Mouse (Mus musculus) thymus, postnatal 14 days (tissue): ENCODE results near the gene Rab5a.
"Not testable (repeated sequence)": the region's sequence is repeated elsewhere in the genome, so short reads cannot be mapped to it uniquely, and the experiment has no call there.

ENCODE experiments used
- DNase-seq: peaks from one replicate; pipeline ENCODE4 v3.0.0; 2021

Rab5a gene

GRCm38 (mm10) chr17:53478858-53479603, at the start of gene Rab5a:
Gene Rab5a (plus strand): TSS chr17:53479234.
- DNase-seq: peak; percentile 100

DNA sequence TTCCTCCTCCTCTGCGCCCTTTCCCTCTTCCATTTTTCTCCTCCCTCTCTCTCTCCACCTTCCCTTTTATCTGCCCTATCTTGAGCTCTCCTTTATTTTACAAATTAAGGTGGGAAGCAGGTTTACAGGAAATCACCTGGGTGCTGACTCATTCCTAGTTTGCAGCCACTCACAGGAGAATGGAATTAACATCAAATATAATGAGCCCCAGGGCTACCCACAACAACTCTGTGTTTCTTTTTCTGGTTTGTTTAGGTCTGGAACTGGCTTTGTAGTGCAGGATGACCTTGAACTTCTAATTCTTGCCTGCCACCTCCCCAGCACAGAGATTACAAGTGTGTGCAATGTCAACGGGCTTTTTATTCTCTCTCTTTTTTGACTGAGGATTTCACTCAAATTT, 22.9 kb upstream of the Rab5a start:
- no peak for DNase-seq

DNA sequence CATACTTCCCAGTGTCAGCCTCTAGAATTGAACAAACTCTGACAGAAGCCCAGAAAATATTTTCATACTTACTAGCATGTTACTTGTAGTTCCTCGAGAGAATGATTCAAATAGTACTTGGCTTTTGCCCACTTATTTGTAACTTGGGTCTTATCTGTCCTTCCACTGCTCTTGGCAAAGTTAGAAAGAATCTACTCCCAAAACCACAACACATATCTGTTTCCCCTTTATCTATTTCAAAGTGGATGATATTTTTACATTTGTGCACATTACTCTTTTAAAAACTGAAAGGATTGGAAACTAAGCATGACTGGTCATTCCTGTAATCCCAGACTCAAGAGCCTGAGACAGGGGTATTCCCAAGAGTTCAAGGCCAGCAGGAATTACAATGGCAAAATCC, 22.3 kb upstream of the Rab5a start:
- DNase-seq: no peak

GRCm38 (mm10) chr17:53462603-53463495, 16.2 kb upstream of the Rab5a start, which contains the start of gene Efhb:
Gene Efhb (minus strand): TSS chr17:53463321.
- DNase-seq: peak; percentile 83

GRCm38 (mm10) chr17:53463496-53463840, 15.6 kb upstream of the Rab5a start:
- DNase-seq: no peak

DNA sequence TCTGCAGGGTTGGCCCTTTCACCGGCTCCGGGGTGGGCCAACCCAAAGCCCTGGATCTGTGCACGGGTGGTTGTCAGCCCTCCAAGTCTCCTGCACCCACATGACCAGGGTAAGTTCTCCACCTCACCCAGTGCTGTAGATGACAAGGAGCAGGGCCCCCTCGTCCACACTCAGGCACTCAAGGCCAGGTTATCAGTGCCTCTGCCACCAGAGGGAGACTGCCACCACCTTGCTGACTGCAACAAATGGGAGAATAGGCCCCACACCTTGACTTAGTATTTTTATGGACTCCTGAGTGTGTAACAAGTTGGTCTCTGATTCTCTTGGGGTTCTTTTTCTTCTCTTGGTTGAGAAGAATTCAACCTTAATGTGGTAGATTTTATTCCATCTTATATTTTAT, 13.5 kb upstream of the Rab5a start:
- DNase-seq: peak; percentile 45

GRCm38 (mm10) chr17:53468697-53469096, 10.3 kb upstream of the Rab5a start:
- no peak for DNase-seq

- DNase-seq: no peak
These were observed 772 bp upstream of the Rab5a start for GRCm38 (mm10) chr17:53478066-53478857.

DNA sequence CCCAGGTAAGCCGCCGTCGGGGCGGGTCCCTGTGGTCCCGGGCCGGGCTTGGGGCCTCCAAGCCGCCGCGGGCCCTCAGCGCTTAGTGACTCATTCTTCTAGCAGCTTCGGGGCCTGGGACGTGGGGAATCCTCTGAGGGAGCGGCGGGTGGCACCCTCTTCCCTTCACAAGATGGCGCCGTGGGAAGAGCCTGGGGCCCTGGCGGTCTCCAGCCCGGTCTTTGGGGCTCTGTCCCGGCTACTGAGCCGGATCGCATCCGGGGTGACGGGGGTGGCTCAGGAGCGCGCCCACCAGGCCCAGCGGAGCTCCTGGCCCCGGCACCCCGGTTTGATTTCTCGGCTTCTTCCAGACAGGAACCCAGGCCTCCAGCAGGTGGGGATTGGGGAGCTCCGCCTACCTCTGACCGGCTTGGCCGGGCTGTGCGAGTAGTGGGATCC, 589 bp downstream of the Rab5a start:
- DNase-seq: peak; percentile 66

DNA sequence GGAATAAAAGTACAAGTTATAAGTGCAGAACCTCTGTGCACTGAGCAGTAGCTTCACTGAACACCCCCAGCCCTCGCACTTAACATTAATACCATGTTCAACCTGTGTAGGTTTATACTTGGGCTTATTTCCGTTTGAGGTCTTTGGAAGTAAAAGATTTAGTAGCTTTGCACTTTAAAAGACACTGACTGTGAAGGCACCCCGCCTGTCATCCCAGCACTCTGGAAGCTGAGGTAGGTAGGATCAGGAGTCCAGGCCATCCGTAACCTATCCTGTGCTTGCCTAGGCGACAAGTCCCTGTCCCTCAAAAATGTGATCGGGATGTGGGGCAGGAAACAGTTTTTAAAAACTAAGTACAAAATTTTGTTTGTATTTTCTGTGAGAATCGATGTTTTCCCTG, 1.4 kb downstream of the Rab5a start:
- DNase-seq: peak; percentile 6

DNA sequence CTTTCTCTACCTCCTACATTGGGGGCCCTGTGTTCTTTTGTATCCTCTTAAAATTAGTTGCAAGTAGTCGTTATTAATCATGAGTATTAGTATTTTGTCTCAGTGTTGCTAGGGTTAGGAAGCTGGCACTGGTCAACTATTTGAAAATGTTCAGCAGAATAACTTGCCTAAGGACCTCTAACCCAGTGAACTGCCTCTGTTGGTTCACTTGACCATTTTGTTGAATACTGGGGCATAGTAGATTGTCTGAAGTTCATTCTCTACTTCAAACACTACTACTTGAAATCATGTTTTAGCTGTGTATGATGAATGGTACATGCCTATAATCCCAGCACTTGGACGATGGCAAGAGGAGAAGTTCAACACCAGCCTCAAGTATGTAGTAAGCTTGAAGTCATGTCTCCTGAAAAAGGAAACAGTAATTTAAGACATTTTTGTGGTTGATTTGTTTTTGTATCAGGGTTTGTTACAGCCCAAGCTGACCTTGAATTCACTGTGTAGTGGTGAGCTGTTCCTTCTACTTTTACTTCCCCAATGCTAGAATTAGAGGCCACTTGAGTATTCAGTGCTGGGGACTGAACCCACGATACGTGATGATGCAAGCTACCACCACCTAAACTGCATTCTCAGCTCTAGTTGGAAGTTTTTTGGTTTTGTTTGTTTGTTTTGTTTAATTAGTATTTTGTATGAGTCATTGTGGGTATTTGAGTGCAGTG, 9.4 kb downstream of the Rab5a start:
- no peak for DNase-seq

DNA sequence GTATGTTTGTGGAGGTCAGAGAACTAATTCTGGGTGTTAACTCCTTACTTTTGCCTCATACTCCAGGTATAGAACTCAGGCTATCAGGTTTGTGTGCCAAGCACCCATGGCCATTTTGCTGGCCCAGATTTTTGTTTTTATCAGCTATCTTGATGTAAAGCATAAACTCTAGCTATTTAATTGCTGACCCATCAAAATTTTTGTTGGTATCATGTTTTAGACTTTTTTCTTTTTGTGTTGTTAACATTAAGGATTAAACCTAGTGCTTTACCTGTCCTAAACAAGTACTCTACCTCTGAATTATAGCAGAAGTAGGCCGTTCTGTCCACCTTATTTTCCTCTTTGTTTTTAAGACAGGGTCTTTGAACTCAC, 10.0 kb downstream of the Rab5a start:
- DNase-seq: no peak

DNA sequence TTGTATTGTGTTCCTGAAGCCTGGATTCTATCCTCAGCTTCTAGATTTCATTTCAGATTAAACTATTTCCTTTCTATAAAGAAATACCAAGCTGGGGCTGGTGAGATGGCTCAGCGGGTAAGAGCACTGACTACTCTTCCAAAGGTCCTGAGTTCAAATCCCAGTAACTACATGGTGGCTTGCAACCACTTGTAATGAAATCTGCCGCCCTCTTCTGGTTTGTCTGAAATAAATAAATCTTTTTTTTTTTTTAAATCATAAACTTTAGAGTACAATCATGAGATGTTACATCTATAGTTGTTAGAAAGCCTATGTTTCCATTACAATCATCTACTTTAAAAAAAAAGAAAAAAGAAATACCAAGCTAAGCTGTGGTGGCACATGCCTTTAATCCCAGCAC, 23.9 kb downstream of the Rab5a start:
- no peak for DNase-seq

GRCm38 (mm10) chr17:53512311-53512951, 33.4 kb downstream of the Rab5a start:
- no peak for DNase-seq

GRCm38 (mm10) chr17:53519364-53519763, 40.3 kb downstream of the Rab5a start:
- DNase-seq: no peak

DNA sequence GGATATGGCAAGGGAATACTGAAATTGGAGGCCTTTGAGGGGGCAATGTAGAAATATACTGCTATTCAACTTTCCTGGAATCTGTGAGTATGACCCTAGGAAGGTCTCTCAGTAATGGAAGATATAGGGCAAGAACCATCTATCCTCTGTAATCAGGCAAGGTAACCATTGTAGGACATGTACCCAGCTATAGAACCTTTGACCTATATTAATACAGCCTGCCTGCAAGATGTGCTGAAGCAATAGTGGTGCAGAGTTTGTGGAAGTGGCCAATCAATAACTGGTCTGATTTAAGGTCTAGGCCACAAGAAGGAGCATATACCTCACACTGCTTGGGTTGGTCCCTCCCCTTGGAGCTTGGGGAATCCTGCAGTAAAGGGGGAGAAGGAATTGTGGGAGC, 41.5 kb downstream of the Rab5a start:
- no peak for DNase-seq

DNA sequence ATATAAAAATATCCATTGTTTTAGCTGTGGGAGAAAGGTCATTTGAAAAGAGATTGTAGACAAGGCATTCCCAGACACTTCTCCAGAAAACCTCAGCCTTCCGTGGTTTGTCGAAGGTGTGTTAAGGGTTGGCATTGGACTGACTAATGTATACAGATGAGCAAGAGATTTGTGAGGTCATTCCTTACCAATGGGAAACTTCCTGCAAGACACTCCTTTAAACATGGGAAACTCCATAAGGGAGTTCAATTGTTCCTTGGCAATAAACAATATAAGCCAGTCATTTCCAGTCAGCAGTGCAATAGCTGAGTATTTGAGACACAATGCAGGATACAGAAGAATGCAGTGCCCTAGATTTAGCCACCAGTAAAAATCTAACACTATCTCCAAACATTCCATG, 49.0 kb downstream of the Rab5a start:
- no peak for DNase-seq

DNA sequence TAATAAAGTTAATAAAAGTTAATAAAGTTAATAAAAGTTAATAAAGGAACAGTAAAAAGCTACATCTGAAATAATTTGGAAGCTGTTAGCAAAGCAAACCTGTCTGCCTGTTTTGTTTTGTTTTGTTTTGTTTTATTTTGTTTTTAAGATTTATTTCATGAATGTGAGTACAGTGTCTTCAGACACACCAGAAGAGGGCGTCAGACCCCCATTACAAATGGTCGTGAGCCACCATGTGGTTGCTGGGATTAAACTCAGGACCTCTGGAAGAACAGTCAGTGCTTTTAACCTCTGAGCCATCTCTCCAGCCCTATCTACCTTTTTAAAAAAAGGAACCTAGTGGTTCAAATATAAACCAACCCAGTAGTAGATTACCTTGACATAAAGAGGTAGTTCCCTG, 52.1 kb downstream of the Rab5a start:
- peak; percentile 9 for DNase-seq

- DNase-seq: no peak
These were observed 53.4 kb downstream of the Rab5a start for GRCm38 (mm10) chr17:53532425-53532824.

DNA sequence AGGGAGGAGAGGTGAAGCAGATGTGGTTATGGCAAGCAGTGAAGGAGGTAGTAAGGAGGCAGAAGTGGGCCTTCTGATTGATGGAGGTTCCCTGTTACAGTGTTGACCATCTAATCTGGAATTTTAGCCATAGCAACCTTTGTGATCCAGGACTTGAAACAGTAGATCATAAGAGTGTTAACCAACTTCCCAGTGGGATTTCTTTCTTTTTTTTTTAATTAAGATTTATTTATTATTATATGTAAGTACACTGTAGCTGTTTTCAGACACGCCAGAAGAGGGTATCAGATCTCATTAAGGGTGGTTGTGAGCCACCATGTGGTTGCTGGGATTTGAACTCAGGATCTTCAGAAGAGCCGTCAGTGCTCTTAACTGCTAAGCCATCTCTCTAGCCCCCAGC, 60.3 kb downstream of the Rab5a start, which contains the start of gene Pp2d1:
TSS of gene Pp2d1 (minus strand) at position 101 of the 400 bp plus-strand sequence.
- not testable (repeated sequence) for DNase-seq

GRCm38 (mm10) chr17:53542536-53542935, 63.5 kb downstream of the Rab5a start:
- no peak for DNase-seq
